Mouse (Mus musculus) liver, embryonic 15.5 days (tissue): ENCODE results near the gene Zfp936. TPM values are rescaled to one million over a fixed set of nuclear protein-coding genes. Genes with fewer than 3 reads are reported as not detected.
"Not testable (repeated sequence)": the region's sequence is repeated elsewhere in the genome, so short reads cannot be mapped to it uniquely, and the experiment has no call there.

Experiments used
- ATAC-seq: fragments of 200-750 bp; cut with Nextera tagmentation; 2 replicates; pipeline ENCODE4 v1.8.0; 2017; ENCODE audit warnings: moderate number of reproducible peaks, mild to moderate bottlenecking, moderate library complexity; ENCODE audit not compliant: insufficient read depth
- H3K27ac ChIP-seq: fragments of 300-500 bp; sonication (generic); replicated peaks from 2 replicates; pipeline ENCODE4 v1.5.1; 2015; ENCODE audit warnings: mild to moderate bottlenecking, inconsistent platforms
- H3K27me3 ChIP-seq: fragments of 300-500 bp; sonication (generic); 2 replicates; pipeline ENCODE4 v1.6.1; 2015; ENCODE audit warnings: mild to moderate bottlenecking, inconsistent platforms
- H3K36me3 ChIP-seq: fragments of 300-500 bp; sonication (generic); replicated peaks from 2 replicates; pipeline ENCODE4 v1.6.1; 2015; ENCODE audit warnings: moderate library complexity, mild to moderate bottlenecking, inconsistent platforms
- H3K4me1 ChIP-seq: fragments of 300-500 bp; sonication (generic); replicated peaks from 2 replicates; pipeline ENCODE4 v1.6.1; 2015; ENCODE audit warnings: inconsistent platforms
- H3K4me2 ChIP-seq: fragments of 300-500 bp; sonication (generic); 2 replicates; pipeline ENCODE4 v1.6.1; 2015; ENCODE audit warnings: moderate library complexity, mild to moderate bottlenecking, inconsistent platforms
- H3K4me3 ChIP-seq: fragments of 300-500 bp; sonication (generic); replicated peaks from 2 replicates; pipeline ENCODE4 v1.5.1; 2015; ENCODE audit warnings: mild to moderate bottlenecking, inconsistent platforms
- H3K9ac ChIP-seq: fragments of 300-500 bp; sonication (generic); 2 replicates; pipeline ENCODE4 v1.6.1; 2015; ENCODE audit warnings: moderate library complexity, mild to moderate bottlenecking, inconsistent platforms
- H3K9me3 ChIP-seq: fragments of 300-500 bp; sonication (generic); replicated peaks from 2 replicates; pipeline ENCODE4 v1.6.1; 2016; ENCODE audit warnings: inconsistent platforms
- whole genome bisulfite sequencing: fragments of 180-500 bp; shearing (Covaris S2); methylation state at CpG from one replicate; pipeline ENCODE4 v1.1.7; 2015; ENCODE audit warnings: mixed read lengths; ENCODE audit not compliant: insufficient replicate concordance; 5-methylcytosine and 5-hydroxymethylcytosine counted together
- microRNA-seq: library from miRNA; unstranded; fragments of <30 nt; microRNA quantifications from one replicate; pipeline ENCODE4, GENCODE M21; 2016
- polyA plus RNA-seq: library from polyadenylated mRNA; unstranded; fragments of >200 nt; fragmentation: Nextera tagmentation; extraction: Ambion mirVana; gene quantifications from 2 replicates; pipeline ENCODE4 v1.2.1, GENCODE M21; 2015

The Zfp936 gene
- not detected in 2 replicates for polyA plus RNA-seq

DNA sequence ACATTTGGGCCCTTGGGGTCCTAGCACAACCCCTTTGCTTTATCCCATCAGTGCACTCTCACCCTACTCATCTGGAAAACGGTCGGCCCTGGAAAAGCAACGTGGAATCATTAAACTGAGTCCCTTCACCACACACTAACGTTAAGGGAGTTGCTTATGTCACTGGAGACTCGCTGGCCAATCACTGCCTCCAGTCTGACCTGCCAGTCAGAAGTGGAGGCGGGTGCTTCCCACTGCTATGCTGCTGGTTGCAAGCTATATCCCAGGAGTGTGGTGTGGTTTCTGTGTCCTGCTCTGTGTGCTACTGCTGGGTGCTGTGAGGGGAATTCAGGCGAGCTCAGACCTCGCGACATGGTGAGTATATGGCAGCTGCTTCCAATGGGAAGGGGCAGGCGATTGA, at the start of gene Zfp936:
TSS of gene Zfp936 (plus strand) at position 301 of the 400 bp plus-strand sequence.
- H3K36me3 ChIP-seq, H3K9me3 ChIP-seq, H3K4me3 ChIP-seq, ATAC-seq, H3K27me3 ChIP-seq, H3K27ac ChIP-seq, H3K4me2 ChIP-seq, H3K4me1 ChIP-seq, H3K9ac ChIP-seq: not testable (repeated sequence)
- 65% methylated on average over 10 of the region's 10 CpGs for WGBS

DNA sequence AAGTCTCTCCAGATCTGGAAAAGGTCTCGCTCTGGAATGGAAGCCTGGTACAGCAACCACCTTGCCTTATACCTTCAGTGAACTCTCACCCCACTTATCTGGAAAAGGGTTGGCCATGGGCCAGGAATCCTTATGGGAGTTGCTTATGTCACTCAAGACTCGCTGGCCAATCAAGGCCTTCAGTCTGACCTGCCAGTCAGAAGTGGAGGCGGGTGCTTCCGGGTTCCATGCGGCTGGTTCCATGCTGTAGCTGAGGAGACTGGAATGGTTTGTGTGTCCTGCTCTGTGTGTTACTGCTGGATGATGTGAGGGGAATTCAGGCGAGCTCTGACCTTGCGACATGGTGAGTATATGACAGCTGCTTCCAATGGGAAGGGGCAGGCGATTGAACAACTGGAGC, 36.2 kb upstream of the Zfp936 start:
- Histone ChIP-seq H3K36me3 (no peaks in the 10 kb centered on the region), H3K4me2 (no peak overlapping the region), H3K9ac (no peak overlapping the region), H3K27me3 (no peaks in the 10 kb centered on the region), H3K4me1 (no peaks in the 10 kb centered on the region), H3K27ac (no peak overlapping the region), H3K9me3 (no peaks in the 10 kb centered on the region), H3K4me3 (no peak overlapping the region)
- no peak for ATAC-seq
- WGBS = 63% methylated on average over 8 of the region's 8 CpGs

GRCm38 (mm10) chr7:43128691-43129090, 14.7 kb downstream of the Zfp936 start:
- H3K9me3 ChIP-seq, H3K4me1 ChIP-seq, H3K9ac ChIP-seq, H3K36me3 ChIP-seq, H3K27ac ChIP-seq, H3K27me3 ChIP-seq, H3K4me3 ChIP-seq, ATAC-seq, H3K4me2 ChIP-seq: not testable (repeated sequence)
- 78% methylated on average over 15 of the region's 15 CpGs for WGBS

DNA sequence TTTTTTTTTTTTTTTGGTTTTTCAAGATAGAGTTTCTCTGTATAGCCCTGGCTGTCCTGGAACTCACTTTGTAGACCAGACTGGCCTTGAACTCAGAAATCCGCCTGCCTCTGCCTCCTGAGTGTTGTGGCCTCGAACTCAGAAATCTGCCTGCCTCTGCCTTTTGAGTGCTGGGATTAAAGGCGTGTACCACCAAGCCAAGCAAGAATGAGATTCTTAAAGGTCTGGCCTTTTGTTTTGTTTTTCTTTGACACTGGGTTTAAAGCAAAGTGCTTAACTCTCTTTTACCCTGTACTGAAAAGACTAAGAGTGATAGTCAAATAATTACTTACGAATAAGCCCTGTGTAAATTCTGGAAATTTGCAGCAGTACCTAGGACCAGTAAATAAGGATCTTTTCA, 50.1 kb downstream of the Zfp936 start:
- H3K4me1 ChIP-seq, H3K4me2 ChIP-seq, H3K27me3 ChIP-seq, H3K27ac ChIP-seq, H3K9ac ChIP-seq, ATAC-seq, H3K36me3 ChIP-seq, H3K4me3 ChIP-seq: not testable (repeated sequence)
- WGBS = 45% methylated on average over 4 of the region's 4 CpGs
- peaks cover 13% of the 10 kb centered on the region; the same call in 1 of the 2 replicates for H3K9me3 ChIP-seq

- not testable (repeated sequence) for H3K27ac ChIP-seq, H3K4me2 ChIP-seq, ATAC-seq, H3K36me3 ChIP-seq, H3K9ac ChIP-seq, H3K4me1 ChIP-seq, H3K4me3 ChIP-seq, H3K27me3 ChIP-seq
- peaks cover 12% of the 10 kb centered on the region; the same call in 1 of the 2 replicates for H3K9me3 ChIP-seq
- WGBS = 63% methylated on average over 4 of the region's 4 CpGs
Observed at GRCm38 (mm10) chr7:43167101-43167500, 53.1 kb downstream of the Zfp936 start.

DNA sequence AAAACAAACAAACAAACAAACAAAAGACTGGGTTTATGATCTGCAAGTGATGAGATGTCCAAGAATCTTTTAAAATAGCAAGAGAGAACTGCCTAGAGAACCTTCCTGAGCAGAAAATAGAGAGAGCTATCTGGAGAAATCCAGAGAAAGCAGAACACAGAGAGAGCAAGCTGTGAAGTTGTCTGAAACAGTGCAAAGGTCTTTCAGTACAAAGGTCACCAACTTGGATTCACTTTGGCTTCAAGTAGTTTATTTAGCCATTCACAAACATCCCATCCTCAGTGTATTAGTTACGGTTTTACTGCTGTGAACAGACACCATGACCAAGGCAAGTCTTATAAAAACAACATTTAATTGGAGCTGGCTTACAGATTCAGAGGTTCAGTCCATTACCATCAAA, 53.8 kb downstream of the Zfp936 start:
- not testable (repeated sequence) for H3K27ac ChIP-seq, H3K36me3 ChIP-seq, ATAC-seq, H3K4me2 ChIP-seq, H3K9ac ChIP-seq, H3K4me3 ChIP-seq, H3K27me3 ChIP-seq, H3K4me1 ChIP-seq
- WGBS = 58% methylated on average over 1 of the region's 1 CpGs
- H3K9me3 ChIP-seq = peaks cover 12% of the 10 kb centered on the region; the same call in 1 of the 2 replicates

DNA sequence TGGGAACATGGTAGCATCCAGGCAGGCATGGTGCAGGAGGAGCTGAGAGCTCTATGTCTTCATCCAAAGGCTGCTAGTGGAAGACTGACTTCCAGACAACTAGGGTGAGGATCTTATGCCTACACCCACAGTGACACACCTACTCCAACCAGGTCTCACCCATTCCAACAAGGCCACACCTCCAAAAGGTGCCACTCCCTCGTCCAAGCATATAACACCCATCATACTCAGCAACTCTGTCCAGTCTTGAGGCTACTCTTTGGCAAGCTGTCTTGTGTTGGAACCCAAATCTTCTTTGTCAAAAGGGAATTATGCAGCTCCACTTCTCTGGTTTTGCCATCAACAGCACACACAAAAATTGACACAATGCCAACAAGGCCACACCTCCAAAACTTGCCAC, 54.2 kb downstream of the Zfp936 start:
- not testable (repeated sequence) for ATAC-seq, H3K4me1 ChIP-seq, H3K4me3 ChIP-seq, H3K4me2 ChIP-seq, H3K36me3 ChIP-seq, H3K27ac ChIP-seq, H3K27me3 ChIP-seq, H3K9ac ChIP-seq
- peaks cover 12% of the 10 kb centered on the region; the same call in 1 of the 2 replicates for H3K9me3 ChIP-seq
- 22% methylated on average over 1 of the region's 1 CpGs for WGBS

DNA sequence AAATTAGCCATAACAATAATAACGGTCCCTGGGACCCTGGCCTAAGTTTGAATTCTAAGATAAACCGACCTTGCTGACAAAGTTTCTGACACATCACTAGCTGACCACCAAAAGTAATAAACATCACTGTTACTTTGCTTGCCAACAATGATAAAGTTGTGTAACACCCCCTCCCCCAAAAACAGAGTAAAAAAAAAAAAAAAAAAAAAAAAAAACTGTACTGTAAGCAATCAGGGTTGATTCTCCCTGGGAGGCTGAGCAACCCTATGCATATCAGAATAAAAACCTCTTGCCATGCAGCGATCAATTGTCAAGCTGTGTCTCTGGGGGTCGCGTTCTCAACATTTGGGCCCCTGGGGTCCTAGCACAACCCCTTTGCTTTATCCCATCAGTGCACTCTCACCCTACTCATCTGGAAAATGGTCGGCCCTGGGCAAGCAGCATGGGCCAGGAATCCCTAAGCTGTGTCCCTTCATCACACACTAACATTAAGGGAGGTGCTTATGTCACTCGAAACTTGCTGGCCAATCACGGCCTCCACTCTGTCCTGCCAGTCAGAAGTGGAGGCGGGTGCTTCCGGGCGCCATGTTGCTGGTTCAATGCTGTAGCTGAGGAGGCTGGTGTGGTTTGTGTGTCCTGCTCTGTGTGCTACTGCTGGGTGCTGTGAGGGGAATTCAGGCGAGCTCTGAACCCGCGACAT, 63.1 kb downstream of the Zfp936 start:
- no peak overlapping the region for H3K4me2 ChIP-seq
- H3K9ac ChIP-seq = no peak overlapping the region
- no peak for ATAC-seq
- H3K27me3 ChIP-seq = no peaks in the 10 kb centered on the region
- H3K36me3 ChIP-seq = no peaks in the 10 kb centered on the region
- H3K4me3 ChIP-seq = no peak overlapping the region
- peaks cover 21% of the 10 kb centered on the region; the same call in 1 of the 2 replicates for H3K9me3 ChIP-seq
- H3K4me1 ChIP-seq = no peaks in the 10 kb centered on the region
- 68% methylated on average over 14 of the region's 14 CpGs for WGBS
- H3K27ac ChIP-seq = no peak overlapping the region

DNA sequence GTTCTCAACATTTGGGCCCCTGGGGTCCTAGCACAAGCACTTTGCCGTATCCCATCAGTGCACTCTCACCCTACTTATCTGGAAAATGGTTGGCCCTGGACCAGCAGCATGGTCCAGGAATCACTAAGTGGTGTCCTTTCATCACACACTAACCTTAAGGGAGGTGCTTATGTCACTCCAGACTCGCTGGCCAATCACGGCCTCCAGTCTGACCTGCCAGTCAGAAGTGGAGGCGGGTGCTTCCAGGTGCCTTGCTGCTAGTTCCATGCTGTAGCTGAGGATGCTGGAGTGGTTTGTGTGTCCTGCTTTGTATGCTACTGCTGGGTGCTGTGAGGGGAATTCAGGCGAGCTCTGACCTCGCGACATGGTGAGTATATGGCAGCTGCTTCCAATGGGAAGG, 99.8 kb downstream of the Zfp936 start:
- not testable (repeated sequence) for H3K27ac ChIP-seq, H3K4me1 ChIP-seq, H3K9ac ChIP-seq, H3K4me2 ChIP-seq, H3K4me3 ChIP-seq, H3K9me3 ChIP-seq, ATAC-seq, H3K27me3 ChIP-seq, H3K36me3 ChIP-seq
- WGBS = 68% methylated on average over 7 of the region's 7 CpGs

Small RNA genes within 50 kb of the gene (microRNA-seq; reads per million reads assigned to microRNA genes)
- not detected for gene Gm22707

Other genes with a start within 250 kb of the Zfp936 start
- gene Gm2381, start 247.0 kb upstream of the Zfp936 start, polyA plus RNA-seq = not detected in 2 replicates
- not detected in 2 replicates for gene Vmn2r63, start 180.4 kb upstream of the Zfp936 start, polyA plus RNA-seq
- not detected in 2 replicates for gene Gm9268, start 95.5 kb upstream of the Zfp936 start, polyA plus RNA-seq
- gene Zfp715, start 199.1 kb downstream of the Zfp936 start, polyA plus RNA-seq = 4.2 and 4.4 TPM in 2 replicates
- gene Siglecf, start 237.1 kb downstream of the Zfp936 start, polyA plus RNA-seq = 1.8 TPM in 2 replicates